Mouse (Mus musculus): ENCODE results near the gene Suco. TPM values are rescaled to one million over a fixed set of nuclear protein-coding genes. Genes with fewer than 3 reads are reported as not detected.

Gene Suco
- polyA plus RNA-seq, 1 experiment from 2014 or later: 22.6 TPM

DNA sequence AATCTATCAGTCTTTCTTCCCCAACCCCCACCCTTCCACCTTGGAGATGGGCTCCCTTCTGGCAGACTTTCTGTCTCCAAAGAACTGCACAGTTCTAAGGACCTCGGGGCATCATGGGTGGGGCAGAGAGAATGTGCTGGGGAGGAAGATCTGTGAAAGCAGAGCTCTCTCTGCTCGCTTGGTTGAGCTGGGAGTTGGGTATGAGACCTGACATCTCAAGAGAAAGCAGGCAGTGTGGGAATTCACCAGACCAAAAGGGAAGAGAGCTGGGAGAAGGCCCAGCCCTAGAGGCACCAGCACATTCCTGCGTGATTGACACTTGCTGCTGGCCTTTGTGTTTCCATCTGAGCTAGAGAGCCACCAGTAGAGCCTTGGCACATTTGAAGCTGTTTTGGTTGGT is 39.6 kb upstream of the Suco start:
- WGBS: 58% methylated on average over 3 of the region's 3 CpGs
- Histone ChIP-seq H3K4me3 (ENCODE audit: low read depth, low read length) (no peak overlapping the region), H3K4me2 (ENCODE audit: low read length) (no peak overlapping the region), H3K9me3 (replicated peaks; ENCODE audit: control insufficient read depth, low read length) (no peaks in the 10 kb centered on the region), H3K4me1 (ENCODE audit: control insufficient read depth, insufficient read depth, low read length) (no peaks in the 10 kb centered on the region), H3K36me3 (ENCODE audit: control insufficient read depth, insufficient read depth, low read length) (no peaks in the 10 kb centered on the region), H3K27ac (ENCODE audit: low read depth, low read length) (no peak overlapping the region), H3K27me3 (replicated peaks; ENCODE audit: control insufficient read depth, insufficient read depth, low read length) (no peaks in the 10 kb centered on the region), H3K9ac (ENCODE audit: low read length) (no peak overlapping the region)
- ATAC-seq (no peak), DNase-seq (ENCODE audit: low spot score) (no peak)

DNA sequence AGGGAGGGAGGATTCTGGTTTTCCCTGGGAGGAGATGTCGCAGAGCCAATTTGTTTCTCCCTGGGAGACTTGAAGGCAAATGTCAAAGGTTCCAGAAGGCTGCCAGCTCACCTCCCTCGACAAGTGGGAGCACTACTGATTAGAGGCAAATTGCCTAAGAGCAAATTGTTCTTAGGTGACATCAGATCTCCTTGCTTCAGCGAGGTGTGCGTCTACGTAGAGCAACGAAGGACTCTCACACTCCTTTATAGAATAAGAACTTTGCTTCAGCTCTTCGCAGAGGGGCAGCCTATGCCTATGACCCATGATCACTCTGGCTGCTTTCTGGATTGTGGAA is 37.1 kb upstream of the Suco start:
- no peak overlapping the region for H3K9ac ChIP-seq (ENCODE audit: low read length)
- WGBS: 80% methylated on average over 7 of the region's 7 CpGs
- no peaks in the 10 kb centered on the region for H3K4me1 ChIP-seq (ENCODE audit: control insufficient read depth, insufficient read depth, low read length)
- DNase-seq (ENCODE audit: low spot score) (no peak), ATAC-seq (no peak)
- no peak overlapping the region for H3K4me2 ChIP-seq (ENCODE audit: low read length)
- no peaks in the 10 kb centered on the region for H3K36me3 ChIP-seq (ENCODE audit: control insufficient read depth, insufficient read depth, low read length)
- H3K27me3 ChIP-seq (replicated peaks; ENCODE audit: control insufficient read depth, insufficient read depth, low read length): no peaks in the 10 kb centered on the region
- H3K4me3 ChIP-seq (ENCODE audit: low read depth, low read length): no peak overlapping the region
- H3K9me3 ChIP-seq (replicated peaks; ENCODE audit: control insufficient read depth, low read length): no peaks in the 10 kb centered on the region
- no peak overlapping the region for H3K27ac ChIP-seq (ENCODE audit: low read depth, low read length)

DNA sequence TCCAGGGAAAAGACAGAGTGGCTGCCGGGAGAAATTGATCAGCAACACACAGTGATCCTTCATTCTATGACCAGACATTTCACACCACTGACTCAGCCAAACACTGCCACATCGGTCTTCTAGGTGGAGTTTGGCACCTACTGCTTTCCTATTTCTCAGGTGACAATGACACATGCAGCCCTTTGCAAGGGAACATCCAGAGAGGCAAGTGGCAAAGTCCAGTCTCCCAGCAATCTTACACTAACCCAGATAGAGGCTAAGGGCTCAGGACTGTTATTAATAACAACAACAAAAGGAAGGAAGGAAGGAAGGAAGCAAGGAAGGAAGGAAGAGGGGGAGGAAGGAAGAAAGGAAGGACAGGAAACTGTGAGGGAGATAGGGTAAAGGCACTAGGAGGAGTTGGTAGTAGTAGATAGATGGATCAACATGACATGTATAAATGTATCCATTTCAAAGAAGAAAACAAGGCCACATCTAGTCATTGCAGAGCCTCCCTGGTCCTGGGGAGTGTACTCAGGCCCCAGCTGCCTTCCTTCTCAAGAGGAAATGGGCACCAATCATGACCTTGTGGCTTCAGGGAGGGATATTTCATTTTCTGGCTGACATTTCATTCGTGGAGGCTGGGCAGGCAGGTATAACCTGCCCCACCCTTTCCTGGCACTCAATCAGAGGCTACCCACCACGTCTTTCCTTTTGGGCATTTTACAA is 36.6 kb upstream of the Suco start:
- WGBS: 59% methylated on average over 4 of the region's 4 CpGs
- Histone ChIP-seq H3K36me3 (ENCODE audit: control insufficient read depth, insufficient read depth, low read length) (no peaks in the 10 kb centered on the region), H3K4me3 (ENCODE audit: low read depth, low read length) (no peak overlapping the region), H3K4me2 (ENCODE audit: low read length) (no peak overlapping the region), H3K9me3 (replicated peaks; ENCODE audit: control insufficient read depth, low read length) (no peaks in the 10 kb centered on the region), H3K9ac (ENCODE audit: low read length) (no peak overlapping the region), H3K27me3 (replicated peaks; ENCODE audit: control insufficient read depth, insufficient read depth, low read length) (no peaks in the 10 kb centered on the region), H3K27ac (ENCODE audit: low read depth, low read length) (no peak overlapping the region), H3K4me1 (ENCODE audit: control insufficient read depth, insufficient read depth, low read length) (no peaks in the 10 kb centered on the region)
- ATAC-seq (no peak), DNase-seq (ENCODE audit: low spot score) (no peak)

DNA sequence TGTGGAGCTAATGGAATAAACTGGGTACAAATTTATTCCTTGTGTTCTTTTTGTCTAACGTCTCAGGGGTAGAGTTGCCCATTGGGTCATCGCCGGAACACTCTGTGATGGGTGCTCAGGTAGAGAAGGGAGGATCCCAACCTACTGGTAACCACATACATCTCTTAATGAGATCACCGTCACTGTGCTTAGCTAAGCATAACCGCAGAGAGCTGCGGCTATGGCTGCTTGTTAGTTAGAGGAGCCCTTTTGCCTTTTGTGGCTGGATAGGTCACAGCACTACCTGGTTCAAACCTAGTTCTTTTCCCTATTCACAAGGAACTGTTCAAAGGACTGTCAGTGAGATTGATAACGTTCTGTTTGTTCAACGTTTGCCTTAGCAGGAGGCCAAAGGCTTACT is 32.6 kb upstream of the Suco start:
- no peaks in the 10 kb centered on the region for H3K36me3 ChIP-seq (ENCODE audit: control insufficient read depth, insufficient read depth, low read length)
- no peak overlapping the region for H3K4me3 ChIP-seq (ENCODE audit: low read depth, low read length)
- H3K9me3 ChIP-seq (replicated peaks; ENCODE audit: control insufficient read depth, low read length): no peaks in the 10 kb centered on the region
- no peaks in the 10 kb centered on the region for H3K4me1 ChIP-seq (ENCODE audit: control insufficient read depth, insufficient read depth, low read length)
- ATAC-seq: no peak
- H3K9ac ChIP-seq (ENCODE audit: low read length): no peak overlapping the region
- no peak for DNase-seq (ENCODE audit: low spot score)
- H3K4me2 ChIP-seq (ENCODE audit: low read length): no peak overlapping the region
- WGBS: 85% methylated on average over 8 of the region's 8 CpGs
- H3K27ac ChIP-seq (ENCODE audit: low read depth, low read length): no peak overlapping the region
- no peaks in the 10 kb centered on the region for H3K27me3 ChIP-seq (replicated peaks; ENCODE audit: control insufficient read depth, insufficient read depth, low read length)

DNA sequence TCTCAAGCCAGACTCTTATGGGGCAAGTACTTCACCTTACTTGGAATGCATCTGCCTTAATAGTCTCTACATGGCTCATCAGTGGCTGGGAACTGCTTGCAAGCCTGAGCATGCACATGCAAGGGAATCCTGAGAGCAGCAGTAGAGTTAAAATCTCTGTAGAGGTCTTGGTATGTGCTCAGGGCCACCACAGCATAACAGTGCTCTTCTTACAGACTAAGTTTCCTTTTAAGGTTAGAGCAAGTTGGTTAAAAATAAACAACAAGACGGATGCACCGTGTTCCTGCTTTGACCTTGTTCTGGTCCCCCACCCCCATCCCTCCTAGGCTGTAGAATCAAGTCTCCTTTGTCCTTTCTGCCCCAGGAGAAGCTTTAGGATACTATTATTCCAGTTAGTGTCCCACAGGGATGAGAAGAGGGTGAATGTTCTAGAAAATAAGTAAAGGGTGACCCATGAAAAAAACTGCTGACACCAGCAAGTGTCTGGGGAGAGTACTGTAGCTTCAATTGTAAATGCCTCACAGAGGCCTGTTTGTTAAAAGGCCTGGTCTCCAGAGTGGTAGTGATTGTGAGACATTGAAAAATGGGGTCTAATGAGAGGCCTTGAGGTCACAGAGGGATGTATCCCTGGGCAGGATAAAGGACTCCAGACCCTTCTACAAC is 31.4 kb upstream of the Suco start:
- no peak for DNase-seq (ENCODE audit: low spot score)
- Histone ChIP-seq H3K4me3 (ENCODE audit: low read depth, low read length) (no peak overlapping the region), H3K27me3 (replicated peaks; ENCODE audit: control insufficient read depth, insufficient read depth, low read length) (no peaks in the 10 kb centered on the region), H3K36me3 (ENCODE audit: control insufficient read depth, insufficient read depth, low read length) (no peaks in the 10 kb centered on the region), H3K9me3 (replicated peaks; ENCODE audit: control insufficient read depth, low read length) (no peaks in the 10 kb centered on the region), H3K9ac (ENCODE audit: low read length) (no peak overlapping the region), H3K4me2 (ENCODE audit: low read length) (no peak overlapping the region), H3K4me1 (ENCODE audit: control insufficient read depth, insufficient read depth, low read length) (no peaks in the 10 kb centered on the region), H3K27ac (ENCODE audit: low read depth, low read length) (no peak overlapping the region)
- WGBS: 85% methylated on average over 2 of the region's 2 CpGs
- no peak for ATAC-seq

DNA sequence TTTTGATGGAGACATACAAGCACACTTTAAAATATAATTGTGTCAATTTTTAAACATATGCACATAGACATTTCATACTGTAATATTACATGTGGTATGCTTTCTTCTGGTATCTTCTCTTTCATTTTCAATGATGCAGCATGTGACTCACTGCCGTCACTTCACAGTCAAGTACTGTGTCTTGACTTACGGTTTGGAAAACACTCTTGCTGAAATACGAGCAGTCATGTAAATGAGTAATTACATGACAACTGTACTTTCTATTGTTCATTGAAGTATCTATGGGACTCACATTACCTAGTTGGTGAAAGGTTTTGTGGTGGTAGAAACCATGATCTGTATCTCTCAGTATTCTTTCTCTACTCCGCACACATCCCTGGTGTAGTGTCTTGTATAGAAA is 30.6 kb upstream of the Suco start:
- no peak overlapping the region for H3K4me3 ChIP-seq (ENCODE audit: low read depth, low read length)
- H3K4me1 ChIP-seq (ENCODE audit: control insufficient read depth, insufficient read depth, low read length): no peaks in the 10 kb centered on the region
- no peak overlapping the region for H3K9ac ChIP-seq (ENCODE audit: low read length)
- H3K36me3 ChIP-seq (ENCODE audit: control insufficient read depth, insufficient read depth, low read length): no peaks in the 10 kb centered on the region
- no peaks in the 10 kb centered on the region for H3K9me3 ChIP-seq (replicated peaks; ENCODE audit: control insufficient read depth, low read length)
- H3K4me2 ChIP-seq (ENCODE audit: low read length): no peak overlapping the region
- H3K27ac ChIP-seq (ENCODE audit: low read depth, low read length): no peak overlapping the region
- 91% methylated on average over 4 of the region's 4 CpGs for WGBS
- no peak for ATAC-seq
- no peaks in the 10 kb centered on the region for H3K27me3 ChIP-seq (replicated peaks; ENCODE audit: control insufficient read depth, insufficient read depth, low read length)
- DNase-seq (ENCODE audit: low spot score): no peak

DNA sequence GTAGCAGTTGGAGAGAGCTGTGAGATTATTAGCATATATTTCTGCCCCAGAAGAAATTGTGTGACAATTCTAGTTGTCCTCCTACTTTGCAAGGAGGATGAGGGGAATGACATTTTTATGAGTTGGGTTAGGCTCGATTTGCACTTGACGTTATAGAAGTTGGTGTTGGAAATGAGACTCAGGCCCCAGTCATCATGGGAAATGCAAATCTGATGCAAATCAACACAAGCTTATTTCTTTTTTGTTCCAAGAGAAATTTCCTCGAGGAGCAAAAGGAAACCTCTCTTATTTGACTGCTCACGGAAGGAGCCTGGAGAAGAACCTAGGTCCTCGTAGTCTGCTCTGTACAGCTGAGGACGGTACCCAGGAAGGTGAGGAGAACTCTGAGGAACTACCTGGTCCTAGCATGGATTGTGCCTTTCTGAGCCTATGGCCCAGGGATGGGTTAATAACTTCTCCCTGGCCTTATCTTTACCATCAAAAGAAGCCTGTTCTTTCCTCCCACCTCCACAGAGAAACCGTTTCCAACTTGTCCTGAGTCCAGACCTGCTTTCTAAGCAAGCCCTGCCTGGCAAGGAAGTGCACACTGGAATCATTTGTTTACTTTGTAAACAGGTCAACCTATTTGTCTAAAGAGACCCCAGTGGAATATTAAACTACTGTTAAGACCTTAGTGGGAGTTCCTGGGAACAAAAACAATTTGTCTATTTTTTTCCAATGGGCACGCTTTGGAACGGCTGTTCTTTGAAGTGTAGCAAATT is 26.4 kb upstream of the Suco start:
- DNase-seq (ENCODE audit: low spot score): no peak
- H3K27ac ChIP-seq (ENCODE audit: low read depth, low read length): no peak overlapping the region
- no peak overlapping the region for H3K4me3 ChIP-seq (ENCODE audit: low read depth, low read length)
- H3K4me1 ChIP-seq (ENCODE audit: control insufficient read depth, insufficient read depth, low read length): no peaks in the 10 kb centered on the region
- H3K4me2 ChIP-seq (ENCODE audit: low read length): no peak overlapping the region
- H3K36me3 ChIP-seq (ENCODE audit: control insufficient read depth, insufficient read depth, low read length): no peaks in the 10 kb centered on the region
- H3K27me3 ChIP-seq (replicated peaks; ENCODE audit: control insufficient read depth, insufficient read depth, low read length): no peaks in the 10 kb centered on the region
- no peak for ATAC-seq
- H3K9ac ChIP-seq (ENCODE audit: low read length): no peak overlapping the region
- H3K9me3 ChIP-seq (replicated peaks; ENCODE audit: control insufficient read depth, low read length): no peaks in the 10 kb centered on the region
- WGBS: 83% methylated on average over 9 of the region's 9 CpGs

DNA sequence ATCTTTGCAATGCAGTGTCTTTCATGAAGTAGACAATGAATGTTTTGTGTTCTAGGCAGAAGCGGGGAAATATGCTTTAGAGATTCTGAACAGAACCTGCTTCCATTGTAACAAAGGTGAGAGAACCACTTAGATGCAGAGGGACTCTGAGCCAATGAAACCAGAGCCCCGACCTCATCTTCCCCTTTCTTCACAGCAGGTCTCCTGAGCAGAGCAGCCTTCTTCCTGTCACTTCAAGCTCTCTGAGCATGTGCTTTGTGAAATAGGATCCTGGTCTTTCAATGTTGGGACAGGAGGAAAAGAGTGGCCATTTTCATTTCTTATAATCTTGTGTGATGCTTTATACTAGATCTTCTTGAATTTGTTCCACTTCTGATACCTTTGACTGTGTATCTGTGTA is 23.6 kb upstream of the Suco start:
- ATAC-seq: no peak
- no peaks in the 10 kb centered on the region for H3K4me1 ChIP-seq (ENCODE audit: control insufficient read depth, insufficient read depth, low read length)
- no peaks in the 10 kb centered on the region for H3K27me3 ChIP-seq (replicated peaks; ENCODE audit: control insufficient read depth, insufficient read depth, low read length)
- H3K27ac ChIP-seq (ENCODE audit: low read depth, low read length): no peak overlapping the region
- no peaks in the 10 kb centered on the region for H3K9me3 ChIP-seq (replicated peaks; ENCODE audit: control insufficient read depth, low read length)
- no peaks in the 10 kb centered on the region for H3K36me3 ChIP-seq (ENCODE audit: control insufficient read depth, insufficient read depth, low read length)
- no peak for DNase-seq (ENCODE audit: low spot score)
- WGBS: 49% methylated on average over 2 of the region's 2 CpGs
- H3K4me3 ChIP-seq (ENCODE audit: low read depth, low read length): no peak overlapping the region
- no peak overlapping the region for H3K9ac ChIP-seq (ENCODE audit: low read length)
- H3K4me2 ChIP-seq (ENCODE audit: low read length): no peak overlapping the region

DNA sequence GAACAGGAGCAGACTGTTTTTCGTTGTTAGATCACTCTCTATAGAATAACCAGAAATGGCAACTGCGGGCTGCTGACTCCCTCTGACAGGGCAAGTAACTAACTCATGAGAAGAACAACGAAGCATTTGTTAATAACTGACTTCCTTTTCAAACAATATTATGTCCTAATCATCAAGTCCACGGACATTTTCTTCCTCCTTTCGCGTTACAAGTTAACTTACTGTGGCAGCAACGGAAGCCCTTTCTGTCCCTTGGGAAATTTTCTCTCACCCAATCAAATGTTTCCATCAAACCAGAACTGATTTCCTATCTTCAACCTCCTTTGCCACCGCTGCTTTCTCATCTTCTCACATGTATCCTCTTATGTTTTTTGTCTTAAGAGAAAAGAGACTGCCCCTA is 20.8 kb upstream of the Suco start:
- Histone ChIP-seq H3K4me1 (ENCODE audit: control insufficient read depth, insufficient read depth, low read length) (no peaks in the 10 kb centered on the region), H3K36me3 (ENCODE audit: control insufficient read depth, insufficient read depth, low read length) (no peaks in the 10 kb centered on the region), H3K9me3 (replicated peaks; ENCODE audit: control insufficient read depth, low read length) (no peaks in the 10 kb centered on the region), H3K27ac (ENCODE audit: low read depth, low read length) (no peak overlapping the region), H3K9ac (ENCODE audit: low read length) (no peak overlapping the region), H3K27me3 (replicated peaks; ENCODE audit: control insufficient read depth, insufficient read depth, low read length) (no peaks in the 10 kb centered on the region), H3K4me2 (ENCODE audit: low read length) (no peak overlapping the region), H3K4me3 (ENCODE audit: low read depth, low read length) (no peak overlapping the region)
- ATAC-seq (no peak), DNase-seq (ENCODE audit: low spot score) (no peak)
- 85% methylated on average over 8 of the region's 8 CpGs for WGBS
